Mouse (Mus musculus): ENCODE measurements around the gene Bet1l. TPM values are rescaled to one million over a fixed set of nuclear protein-coding genes. Genes with fewer than 3 reads are reported as not detected.

Gene Bet1l
- polyA plus RNA-seq, 2 experiments = 11.6 to 20.6 TPM

- DNase-seq (ENCODE audit: low read depth in 3 of 3, low spot score in 3 of 3) (no peak), ATAC-seq (ENCODE audit: insufficient read depth) (no peak)
- Histone ChIP-seq H3K27me3 (ENCODE audit: control insufficient read depth, insufficient read depth, low read length) (no peaks in the 10 kb centered on the region), H3K27ac (no peak overlapping the region), H3K4me1 (replicated peaks; ENCODE audit: control insufficient read depth in 2 of 2, insufficient read depth in 2 of 2, low read length in 1 of 2) (no peaks in the 10 kb centered on the region), H3K9ac (replicated peaks) (no peak overlapping the region), H3K36me3 (replicated peaks; ENCODE audit: control insufficient read depth, insufficient read depth, low read depth) (peaks cover 6% of the 10 kb centered on the region), H3K4me3 (ENCODE audit: insufficient read depth in 1 of 2, low read depth in 2 of 2, low read length in 2 of 2) (no peak overlapping the region), H3K4me2 (ENCODE audit: low read depth) (no peak overlapping the region), H3K9me3 (ENCODE audit: control insufficient read depth, low read length) (no peaks in the 10 kb centered on the region)
- 68% methylated on average over 15 of the region's 15 CpGs for WGBS (ENCODE audit: insufficient replicate concordance)
- no peak for TF ChIP-seq EP300 (IDR thresholded peaks at IDR 0.05; ENCODE audit: low read depth)
- no peak for TF ChIP-seq CTCF (IDR thresholded peaks at IDR 0.05; ENCODE audit: low read depth)
Observed at GRCm38 (mm10) chr7:140902036-140902875, 44.9 kb upstream of the Bet1l start.

DNA sequence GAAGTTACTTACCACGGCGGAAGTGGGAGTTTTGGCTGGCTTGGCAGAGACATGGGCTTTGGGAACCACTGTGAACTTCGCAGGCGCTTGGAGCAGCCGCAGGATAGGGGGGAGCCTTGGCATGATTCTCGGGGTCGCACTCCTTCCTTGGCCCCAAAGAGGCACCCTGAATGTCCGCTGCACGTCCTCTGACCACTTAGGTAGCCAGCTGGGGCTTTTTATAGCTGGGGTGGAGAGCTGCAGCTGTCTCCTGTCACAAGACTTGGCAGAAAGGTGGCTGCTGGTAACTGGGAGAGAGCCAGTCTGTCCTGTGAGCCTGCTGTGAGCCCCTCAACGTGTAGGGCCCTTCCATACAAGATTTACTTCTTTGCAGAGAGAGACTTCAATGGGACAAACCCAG is 42.8 kb upstream of the Bet1l start, which contains the start of gene Cox8b:
Gene Cox8b, minus strand, starts transcription at position 227 of the 400 bp plus-strand sequence.
- TF ChIP-seq EP300 (IDR thresholded peaks at IDR 0.05; ENCODE audit: low read depth) = no peak
- no peak for TF ChIP-seq CTCF (IDR thresholded peaks at IDR 0.05; ENCODE audit: low read depth)
- Histone ChIP-seq H3K4me3 (ENCODE audit: insufficient read depth in 1 of 2, low read depth in 2 of 2, low read length in 2 of 2) (no peak within 1 kb of the TSS), H3K27me3 (ENCODE audit: control insufficient read depth, insufficient read depth, low read length) (no peaks in the 10 kb centered on the region), H3K27ac (no peak within 1 kb of the TSS), H3K4me1 (replicated peaks; ENCODE audit: control insufficient read depth in 2 of 2, insufficient read depth in 2 of 2, low read length in 1 of 2) (no peaks in the 10 kb centered on the region), H3K36me3 (replicated peaks; ENCODE audit: control insufficient read depth, insufficient read depth, low read depth) (peaks cover 6% of the 10 kb centered on the region), H3K9me3 (ENCODE audit: control insufficient read depth, low read length) (no peaks in the 10 kb centered on the region), H3K9ac (replicated peaks) (no peak within 1 kb of the TSS), H3K4me2 (ENCODE audit: low read depth) (no peak within 1 kb of the TSS)
- ATAC-seq (ENCODE audit: insufficient read depth) = no peak
- WGBS (ENCODE audit: insufficient replicate concordance) = 71% methylated on average over 10 of the region's 10 CpGs
- no peak for DNase-seq (ENCODE audit: low read depth in 3 of 3, low spot score in 3 of 3)

DNA sequence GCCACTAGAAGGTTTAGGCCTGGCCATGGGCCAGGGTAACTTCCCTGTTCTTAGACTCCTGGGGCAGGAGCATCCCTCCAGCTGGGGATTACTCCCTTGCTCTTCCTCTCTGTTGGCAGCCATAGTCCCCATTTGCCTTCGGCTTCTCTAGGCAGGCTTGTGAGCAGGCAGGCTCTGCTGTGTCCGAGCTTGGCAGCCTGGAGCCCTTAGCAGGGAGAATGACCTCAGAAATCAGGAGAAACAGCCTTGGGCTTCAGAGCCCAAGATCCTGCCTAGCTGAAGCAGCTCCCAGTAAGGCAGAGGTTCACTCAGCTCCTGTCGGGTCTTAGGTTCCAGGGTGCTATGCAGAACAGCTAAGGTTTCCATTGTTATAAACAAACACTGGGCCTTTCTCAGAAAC is 41.7 kb upstream of the Bet1l start:
- H3K4me2 ChIP-seq (ENCODE audit: low read depth) = no peak overlapping the region
- no peaks in the 10 kb centered on the region for H3K27me3 ChIP-seq (ENCODE audit: control insufficient read depth, insufficient read depth, low read length)
- peaks cover 9% of the 10 kb centered on the region for H3K36me3 ChIP-seq (replicated peaks; ENCODE audit: control insufficient read depth, insufficient read depth, low read depth)
- 69% methylated on average over 3 of the region's 3 CpGs for WGBS (ENCODE audit: insufficient replicate concordance)
- no peaks in the 10 kb centered on the region for H3K4me1 ChIP-seq (replicated peaks; ENCODE audit: control insufficient read depth in 2 of 2, insufficient read depth in 2 of 2, low read length in 1 of 2)
- H3K4me3 ChIP-seq (ENCODE audit: insufficient read depth in 1 of 2, low read depth in 2 of 2, low read length in 2 of 2) = no peak overlapping the region
- no peaks in the 10 kb centered on the region for H3K9me3 ChIP-seq (ENCODE audit: control insufficient read depth, low read length)
- TF ChIP-seq CTCF (IDR thresholded peaks at IDR 0.05; ENCODE audit: low read depth) = no peak
- no peak for TF ChIP-seq EP300 (IDR thresholded peaks at IDR 0.05; ENCODE audit: low read depth)
- H3K27ac ChIP-seq = no peak overlapping the region
- no peak overlapping the region for H3K9ac ChIP-seq (replicated peaks)
- DNase-seq (ENCODE audit: low read depth in 3 of 3, low spot score in 3 of 3) (no peak), ATAC-seq (ENCODE audit: insufficient read depth) (no peak)

DNA sequence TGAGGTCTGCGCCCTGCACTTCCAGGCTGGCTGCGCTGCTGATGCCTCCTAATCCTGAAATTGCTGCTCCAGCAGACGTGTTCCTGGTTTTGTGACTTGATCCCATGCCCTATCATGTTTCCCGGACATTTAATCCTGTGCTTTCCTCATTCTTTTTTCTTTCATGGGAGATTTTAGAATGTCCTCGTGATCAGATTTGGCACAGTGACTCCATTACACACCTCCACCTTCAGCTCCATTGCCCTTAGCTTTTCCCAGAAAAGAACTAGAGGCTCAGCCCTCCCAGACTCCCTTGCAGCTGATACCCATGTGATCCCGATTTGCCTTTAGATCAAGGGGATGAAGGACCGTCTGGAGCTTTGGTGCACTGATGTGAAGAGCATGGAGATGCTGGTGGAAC is 40.5 kb upstream of the Bet1l start:
- Histone ChIP-seq H3K27ac (no peak overlapping the region), H3K9me3 (ENCODE audit: control insufficient read depth, low read length) (no peaks in the 10 kb centered on the region), H3K9ac (replicated peaks) (no peak overlapping the region), H3K27me3 (ENCODE audit: control insufficient read depth, insufficient read depth, low read length) (no peaks in the 10 kb centered on the region), H3K4me3 (ENCODE audit: insufficient read depth in 1 of 2, low read depth in 2 of 2, low read length in 2 of 2) (no peak overlapping the region), H3K4me1 (replicated peaks; ENCODE audit: control insufficient read depth in 2 of 2, insufficient read depth in 2 of 2, low read length in 1 of 2) (no peaks in the 10 kb centered on the region), H3K4me2 (ENCODE audit: low read depth) (no peak overlapping the region), H3K36me3 (replicated peaks; ENCODE audit: control insufficient read depth, insufficient read depth, low read depth) (peaks cover 11% of the 10 kb centered on the region)
- TF ChIP-seq CTCF (IDR thresholded peaks at IDR 0.05; ENCODE audit: low read depth) = no peak
- no peak for TF ChIP-seq EP300 (IDR thresholded peaks at IDR 0.05; ENCODE audit: low read depth)
- 77% methylated on average over 7 of the region's 7 CpGs for WGBS (ENCODE audit: insufficient replicate concordance)
- DNase-seq (ENCODE audit: low read depth in 3 of 3, low spot score in 3 of 3) (no peak), ATAC-seq (ENCODE audit: insufficient read depth) (no peak)

DNA sequence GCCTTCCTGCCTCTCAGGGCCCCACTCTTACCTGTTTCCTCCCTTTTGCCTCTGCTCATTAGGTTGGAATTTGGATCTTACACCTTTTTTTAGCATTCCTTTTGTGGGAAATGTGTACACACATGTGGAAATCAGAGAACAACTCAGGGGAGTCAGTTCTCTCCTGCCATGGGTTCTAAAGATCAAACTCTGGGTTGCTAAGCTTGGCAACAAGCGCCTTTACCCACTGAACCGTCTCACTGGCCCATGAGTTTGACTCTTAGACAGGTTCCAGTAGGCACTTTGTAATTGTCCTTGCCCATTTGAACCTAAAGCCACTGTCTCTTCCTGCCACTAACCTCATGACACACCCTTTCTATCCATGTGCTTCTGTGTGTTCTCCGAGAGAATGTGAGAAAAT is 37.2 kb upstream of the Bet1l start:
- Histone ChIP-seq H3K4me2 (ENCODE audit: low read depth) (no peak overlapping the region), H3K27ac (no peak overlapping the region), H3K9me3 (ENCODE audit: control insufficient read depth, low read length) (no peaks in the 10 kb centered on the region), H3K36me3 (replicated peaks; ENCODE audit: control insufficient read depth, insufficient read depth, low read depth) (peaks cover 27% of the 10 kb centered on the region), H3K4me3 (ENCODE audit: insufficient read depth in 1 of 2, low read depth in 2 of 2, low read length in 2 of 2) (no peak overlapping the region), H3K9ac (replicated peaks) (no peak overlapping the region), H3K4me1 (replicated peaks; ENCODE audit: control insufficient read depth in 2 of 2, insufficient read depth in 2 of 2, low read length in 1 of 2) (no peaks in the 10 kb centered on the region), H3K27me3 (ENCODE audit: control insufficient read depth, insufficient read depth, low read length) (no peaks in the 10 kb centered on the region)
- ATAC-seq (ENCODE audit: insufficient read depth) (no peak), DNase-seq (ENCODE audit: low read depth in 3 of 3, low spot score in 3 of 3) (no peak)
- TF ChIP-seq EP300 (IDR thresholded peaks at IDR 0.05; ENCODE audit: low read depth) (no peak), CTCF (IDR thresholded peaks at IDR 0.05; ENCODE audit: low read depth) (no peak)
- 84% methylated on average over 3 of the region's 3 CpGs for WGBS (ENCODE audit: insufficient replicate concordance)
